Mouse (Mus musculus): ENCODE data around the gene Stard3.

Gene Stard3

DNA sequence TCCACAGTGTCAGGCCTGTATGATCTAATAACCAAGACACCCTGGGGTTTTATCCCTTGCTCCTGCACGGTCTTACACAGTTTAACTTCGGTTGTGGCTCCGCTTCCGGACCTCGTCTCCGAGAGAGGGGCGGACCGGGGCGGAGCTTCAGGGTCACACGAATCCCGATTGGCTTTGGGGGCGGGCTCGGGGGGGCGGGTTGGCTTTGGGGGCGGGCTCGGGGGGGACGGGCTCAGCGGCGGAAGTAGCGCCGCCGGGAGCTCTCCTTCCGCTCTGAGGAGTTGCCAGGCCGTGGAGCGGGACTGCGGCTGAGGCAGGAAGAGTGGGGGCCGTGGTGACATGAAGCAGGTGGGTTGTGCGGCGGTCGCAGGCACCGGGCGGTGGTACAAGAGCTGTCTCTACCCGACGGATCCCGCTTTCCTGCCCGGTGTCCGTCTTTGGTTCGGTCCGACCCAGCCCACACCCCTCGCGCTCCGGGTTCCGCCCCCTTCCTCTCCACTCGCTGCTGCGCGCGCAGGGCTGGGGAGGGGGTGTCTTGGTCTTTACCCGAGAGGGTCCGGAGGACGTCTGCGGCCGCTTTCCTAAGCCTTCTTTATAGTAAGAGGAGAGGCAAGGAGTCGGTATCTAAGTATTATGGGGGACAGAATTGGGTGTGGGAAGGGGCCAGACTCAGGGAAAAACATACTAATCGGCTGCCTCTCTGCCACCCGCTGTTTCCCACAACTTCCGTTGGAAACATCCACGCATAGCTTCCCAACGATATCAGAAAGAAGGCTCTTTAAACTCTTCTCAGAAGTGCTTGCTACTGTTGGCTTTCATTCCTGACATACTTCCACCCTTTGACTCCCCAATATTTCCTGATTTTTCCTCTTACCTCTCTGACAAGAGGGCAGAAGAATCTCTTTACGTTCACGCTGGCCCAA, at the start of gene Stard3:
TSS of gene Stard3 (plus strand) at position 208 of the 923 bp plus-strand sequence.
- H3K27me3 ChIP-seq (ENCODE audit: control insufficient read depth, insufficient read depth, low read length, poor library complexity, severe bottlenecking) = no peaks in the 10 kb centered on the region
- no peaks in the 10 kb centered on the region for H3K36me3 ChIP-seq (ENCODE audit: control insufficient read depth, insufficient read depth, low read length, poor library complexity, severe bottlenecking)
- peak; percentile 93 for DNase-seq (ENCODE audit: low read depth, low spot score)

DNA sequence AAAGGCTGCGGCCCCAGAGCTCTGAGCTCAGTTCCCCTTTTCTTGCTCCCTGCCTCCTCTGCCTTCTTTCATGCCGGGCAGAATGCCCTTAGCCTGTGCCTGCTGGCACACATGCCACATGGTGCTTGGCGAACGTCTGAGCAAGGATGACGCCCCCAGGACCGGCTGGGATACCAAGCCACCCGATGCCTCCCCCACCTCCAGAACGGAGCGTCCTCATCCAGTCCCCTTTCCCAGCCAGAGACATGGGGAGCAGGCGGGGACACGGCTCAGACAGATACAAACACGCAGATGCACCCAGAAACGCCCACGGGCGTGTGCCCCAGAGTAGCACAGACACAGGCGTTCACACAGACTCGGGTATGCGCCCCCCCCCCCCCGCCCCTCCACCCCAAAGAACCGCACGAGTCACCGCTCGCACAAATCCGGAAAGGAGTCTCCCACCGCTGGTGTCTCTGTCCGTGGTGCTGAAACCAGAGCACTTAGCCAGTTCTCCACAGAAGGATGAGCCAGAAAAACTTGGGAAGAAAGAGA, 44.3 kb upstream of the Stard3 start:
- no peaks in the 10 kb centered on the region for H3K36me3 ChIP-seq (ENCODE audit: control insufficient read depth, insufficient read depth, low read length, poor library complexity, severe bottlenecking)
- peaks cover 2% of the 10 kb centered on the region; the same call in 1 of the 2 replicates for H3K27me3 ChIP-seq (ENCODE audit: control insufficient read depth, insufficient read depth, low read length, poor library complexity, severe bottlenecking)
- DNase-seq (ENCODE audit: low read depth, low spot score) = peak; percentile 52

DNA sequence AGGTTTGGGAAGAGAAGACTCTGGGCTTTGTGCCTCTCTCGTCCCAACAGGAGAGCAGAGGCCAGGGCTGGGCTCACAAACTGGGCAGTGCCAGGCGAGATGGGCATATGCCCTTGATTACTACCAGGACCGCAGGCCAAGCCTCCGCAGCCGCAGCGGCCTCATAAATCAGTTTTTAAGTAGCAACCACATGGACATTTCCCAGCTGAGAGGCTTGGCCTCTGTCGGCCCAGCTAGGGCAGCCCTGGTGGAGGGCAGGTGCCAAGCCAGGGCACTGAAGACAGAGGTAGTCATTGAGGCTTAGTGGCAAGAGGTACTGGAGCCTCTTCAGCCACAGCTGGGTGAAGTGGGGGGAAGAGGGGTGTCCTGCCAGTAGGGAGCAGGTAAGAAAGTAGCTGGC, 40.7 kb upstream of the Stard3 start:
- Histone ChIP-seq H3K27me3 (ENCODE audit: control insufficient read depth, insufficient read depth, low read length, poor library complexity, severe bottlenecking) (peaks cover 2% of the 10 kb centered on the region; the same call in 1 of the 2 replicates), H3K36me3 (ENCODE audit: control insufficient read depth, insufficient read depth, low read length, poor library complexity, severe bottlenecking) (no peaks in the 10 kb centered on the region)
- no peak for DNase-seq (ENCODE audit: low read depth, low spot score)

DNA sequence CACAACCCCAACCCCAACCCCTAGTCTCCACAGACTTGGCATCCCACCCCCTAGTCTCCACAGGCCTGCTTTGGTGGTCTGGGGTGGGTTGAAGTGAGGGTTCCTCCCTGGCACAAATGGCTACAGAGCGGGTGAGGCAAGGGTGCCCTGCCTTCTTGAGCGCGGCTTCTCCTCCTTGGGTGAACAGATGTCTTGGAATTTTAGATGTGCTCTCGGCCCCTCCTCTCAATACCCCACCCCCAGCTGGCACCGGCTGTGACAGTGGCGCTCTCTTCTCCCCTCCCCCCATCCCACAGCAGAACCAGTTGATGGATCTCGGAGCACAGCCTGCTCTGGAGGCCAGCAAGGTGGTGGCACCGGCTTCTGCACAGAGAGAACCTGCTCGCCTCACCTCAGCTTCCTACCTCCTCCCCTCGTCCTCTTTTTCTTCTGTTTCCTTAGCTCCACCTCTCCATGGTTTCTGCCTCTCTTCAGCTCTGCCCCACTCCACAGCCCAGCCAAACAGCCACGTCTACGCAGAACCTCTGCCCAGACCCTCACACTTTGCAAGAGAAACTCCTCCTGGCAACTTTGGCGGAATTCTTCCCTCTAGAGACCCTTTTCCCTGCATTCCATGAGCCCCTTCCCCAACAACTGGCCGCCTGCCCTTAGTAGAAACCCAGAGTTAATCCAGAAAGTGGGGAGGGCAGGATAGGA, 39.6 kb upstream of the Stard3 start:
- DNase-seq (ENCODE audit: low read depth, low spot score) = no peak
- Histone ChIP-seq H3K27me3 (ENCODE audit: control insufficient read depth, insufficient read depth, low read length, poor library complexity, severe bottlenecking) (peaks cover 2% of the 10 kb centered on the region; the same call in 1 of the 2 replicates), H3K36me3 (ENCODE audit: control insufficient read depth, insufficient read depth, low read length, poor library complexity, severe bottlenecking) (no peaks in the 10 kb centered on the region)

DNA sequence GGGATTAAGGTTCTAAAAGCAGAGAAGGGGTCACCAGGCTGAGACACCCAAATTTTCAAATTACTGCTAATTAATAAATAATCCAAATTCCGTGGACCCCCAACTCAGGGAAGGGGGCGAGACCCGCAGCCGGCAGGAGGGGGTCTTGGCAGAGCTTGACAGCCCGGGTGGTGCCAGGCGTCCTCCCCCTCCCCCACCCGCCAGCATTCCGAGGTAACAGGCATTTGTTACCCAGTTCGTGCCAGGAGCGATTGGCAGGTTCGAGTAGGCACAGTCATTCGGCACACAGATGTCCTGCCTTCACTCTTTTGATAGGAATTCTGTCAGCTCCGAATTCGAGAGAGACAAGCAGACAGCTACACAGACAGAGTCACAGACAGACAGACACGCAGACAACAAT, 39.0 kb upstream of the Stard3 start:
- Histone ChIP-seq H3K27me3 (ENCODE audit: control insufficient read depth, insufficient read depth, low read length, poor library complexity, severe bottlenecking) (peaks cover 2% of the 10 kb centered on the region; the same call in 1 of the 2 replicates), H3K36me3 (ENCODE audit: control insufficient read depth, insufficient read depth, low read length, poor library complexity, severe bottlenecking) (no peaks in the 10 kb centered on the region)
- no peak for DNase-seq (ENCODE audit: low read depth, low spot score)

DNA sequence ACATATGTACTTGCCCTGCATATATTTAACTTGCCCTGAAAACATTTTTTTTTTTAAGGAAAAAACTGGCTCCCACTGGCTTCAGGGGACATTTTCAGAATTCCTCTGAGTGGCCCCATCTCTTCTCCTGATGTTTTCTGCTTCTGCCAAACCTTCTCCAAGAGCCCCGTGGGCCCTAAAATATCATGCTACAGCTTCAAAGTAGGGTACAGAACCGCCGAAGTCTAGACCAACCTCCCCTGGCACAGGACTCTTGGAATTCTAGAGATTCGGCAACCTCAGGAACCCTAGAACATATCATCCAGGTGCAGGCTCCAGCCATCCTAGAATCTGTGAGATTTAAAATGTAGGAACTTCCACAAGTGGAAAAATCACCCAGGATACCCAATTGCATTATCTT, 38.6 kb upstream of the Stard3 start:
- no peak for DNase-seq (ENCODE audit: low read depth, low spot score)
- Histone ChIP-seq H3K36me3 (ENCODE audit: control insufficient read depth, insufficient read depth, low read length, poor library complexity, severe bottlenecking) (no peaks in the 10 kb centered on the region), H3K27me3 (ENCODE audit: control insufficient read depth, insufficient read depth, low read length, poor library complexity, severe bottlenecking) (peaks cover 2% of the 10 kb centered on the region; the same call in 1 of the 2 replicates)

DNA sequence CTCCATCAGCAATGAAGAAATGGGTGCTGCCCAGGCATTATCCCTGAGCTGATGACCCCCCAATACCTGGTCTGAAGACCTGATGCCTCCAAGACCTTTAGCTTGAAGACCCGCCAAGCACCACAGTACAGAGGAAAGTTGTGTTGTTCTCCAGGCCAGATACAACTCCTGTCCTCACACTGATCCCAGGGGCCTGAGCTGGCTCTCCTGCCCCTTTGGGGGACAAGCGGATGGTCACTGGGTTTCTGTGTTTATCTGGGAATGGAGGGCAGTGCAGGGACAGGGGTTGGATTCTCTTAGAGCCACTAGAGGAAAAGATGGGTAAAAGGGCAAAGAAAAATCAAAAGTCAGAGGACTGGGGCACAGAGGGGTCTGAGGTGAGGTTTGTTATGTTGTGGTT, 38.2 kb upstream of the Stard3 start:
- peaks cover 2% of the 10 kb centered on the region; the same call in 1 of the 2 replicates for H3K27me3 ChIP-seq (ENCODE audit: control insufficient read depth, insufficient read depth, low read length, poor library complexity, severe bottlenecking)
- H3K36me3 ChIP-seq (ENCODE audit: control insufficient read depth, insufficient read depth, low read length, poor library complexity, severe bottlenecking) = no peaks in the 10 kb centered on the region
- no peak for DNase-seq (ENCODE audit: low read depth, low spot score)

DNA sequence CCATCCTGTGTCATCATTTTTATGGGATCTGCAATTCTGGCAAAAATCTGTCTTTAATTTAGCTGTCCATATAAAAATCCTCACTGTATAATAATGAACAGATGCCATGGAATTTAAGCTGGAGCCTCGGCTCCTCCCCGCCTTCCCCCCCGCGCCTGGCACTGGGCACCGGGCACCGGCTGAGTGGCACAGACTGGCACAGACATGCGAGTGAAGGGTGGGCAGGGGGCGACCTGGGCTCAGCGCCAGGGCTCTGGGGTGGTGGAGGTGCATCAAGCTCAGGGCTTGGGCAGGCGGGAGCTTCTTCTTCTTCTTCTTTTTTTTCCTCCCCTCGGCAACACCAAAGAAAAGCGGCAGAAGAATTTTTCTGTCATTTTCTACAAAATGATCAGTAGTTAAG, 37.8 kb upstream of the Stard3 start:
- Histone ChIP-seq H3K36me3 (ENCODE audit: control insufficient read depth, insufficient read depth, low read length, poor library complexity, severe bottlenecking) (no peaks in the 10 kb centered on the region), H3K27me3 (ENCODE audit: control insufficient read depth, insufficient read depth, low read length, poor library complexity, severe bottlenecking) (peaks cover 2% of the 10 kb centered on the region; the same call in 1 of the 2 replicates)
- DNase-seq (ENCODE audit: low read depth, low spot score) = no peak

DNA sequence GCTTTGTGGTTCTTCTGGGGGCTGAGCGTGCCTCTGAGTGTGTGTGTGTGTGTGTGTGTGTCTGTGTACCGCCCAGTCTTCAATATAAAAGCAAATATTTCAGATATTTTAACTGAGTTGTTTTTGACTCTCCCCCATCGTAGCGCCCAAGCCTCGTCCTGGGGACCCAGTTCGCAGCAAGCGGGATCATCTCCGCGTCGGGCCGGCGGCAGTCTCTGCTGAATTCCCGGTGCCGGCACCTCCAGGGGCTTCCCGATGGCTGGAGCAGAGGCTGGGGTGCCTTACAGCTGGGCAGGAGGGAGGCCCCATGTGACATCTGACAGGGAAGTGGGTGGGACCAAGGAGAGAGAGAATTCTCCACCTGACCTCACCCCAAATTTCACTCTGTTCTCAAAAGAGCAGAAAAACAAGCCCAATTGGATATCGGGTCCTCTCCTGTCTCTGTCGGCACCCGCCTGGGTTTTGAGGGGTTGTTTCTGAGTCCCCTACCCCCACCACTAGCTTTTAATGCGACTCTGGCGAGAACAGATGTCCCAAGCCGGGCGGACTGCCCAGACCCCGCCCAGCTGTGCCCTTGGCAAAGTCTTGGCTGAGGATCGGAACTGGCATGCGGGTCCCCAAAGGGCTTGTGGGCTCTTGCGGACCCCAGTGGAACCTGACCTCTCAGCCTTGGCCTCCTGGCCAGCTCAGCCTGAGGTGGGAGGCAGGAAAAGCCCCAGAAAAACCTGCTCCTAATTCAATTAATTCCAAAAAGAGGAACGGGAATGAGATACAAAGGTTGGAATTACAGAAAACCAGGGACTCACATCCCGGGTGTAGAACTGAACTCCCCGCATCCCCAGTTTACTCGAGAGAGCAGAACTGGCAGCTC, 37.1 kb upstream of the Stard3 start:
- DNase-seq (ENCODE audit: low read depth, low spot score) = no peak
- peaks cover 2% of the 10 kb centered on the region; the same call in 1 of the 2 replicates for H3K27me3 ChIP-seq (ENCODE audit: control insufficient read depth, insufficient read depth, low read length, poor library complexity, severe bottlenecking)
- H3K36me3 ChIP-seq (ENCODE audit: control insufficient read depth, insufficient read depth, low read length, poor library complexity, severe bottlenecking) = no peaks in the 10 kb centered on the region

DNA sequence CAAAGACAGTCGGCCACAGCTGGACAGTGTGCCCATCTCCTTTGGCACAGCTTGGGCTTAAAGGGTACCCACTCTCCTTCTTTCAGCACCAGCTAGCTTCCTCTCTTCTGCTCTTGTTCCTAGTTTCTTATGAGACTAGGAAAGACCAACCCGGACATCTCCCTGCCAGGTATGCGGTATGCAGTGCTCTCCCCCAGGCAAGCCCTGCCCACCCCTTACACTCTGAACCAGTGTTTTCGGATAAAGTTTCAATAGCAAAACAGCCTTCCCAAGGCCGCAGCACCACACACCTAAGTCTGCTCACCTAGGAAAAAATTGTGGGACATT, 36.5 kb upstream of the Stard3 start:
- H3K36me3 ChIP-seq (ENCODE audit: control insufficient read depth, insufficient read depth, low read length, poor library complexity, severe bottlenecking) = no peaks in the 10 kb centered on the region

DNA sequence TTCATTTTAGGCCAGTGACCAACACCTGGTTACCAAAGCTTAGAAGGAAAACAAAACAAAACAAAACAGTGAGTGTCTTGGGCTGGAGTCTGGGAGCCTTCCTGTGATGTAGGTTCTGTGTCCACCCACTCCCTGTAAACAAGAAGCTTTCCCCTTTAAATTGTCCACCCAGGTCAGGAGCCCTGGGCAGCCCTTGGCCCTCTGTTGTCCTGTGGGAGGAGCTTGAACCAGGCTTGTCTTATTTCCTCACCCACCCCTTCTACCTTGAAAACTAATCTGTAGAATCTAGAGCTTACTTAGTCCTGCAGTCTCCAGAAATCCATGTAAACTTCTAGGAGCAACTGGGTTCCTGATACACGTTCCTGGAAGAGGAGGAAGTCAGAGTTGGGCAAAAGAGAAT, 36.0 kb upstream of the Stard3 start:
- Histone ChIP-seq H3K27me3 (ENCODE audit: control insufficient read depth, insufficient read depth, low read length, poor library complexity, severe bottlenecking) (peaks cover 2% of the 10 kb centered on the region; the same call in 1 of the 2 replicates), H3K36me3 (ENCODE audit: control insufficient read depth, insufficient read depth, low read length, poor library complexity, severe bottlenecking) (no peaks in the 10 kb centered on the region)
- no peak for DNase-seq (ENCODE audit: low read depth, low spot score)

More for the DNA sequence above, 36.5 kb upstream of the Stard3 start:
- peaks cover 2% of the 10 kb centered on the region; the same call in 1 of the 2 replicates for H3K27me3 ChIP-seq (ENCODE audit: control insufficient read depth, insufficient read depth, low read length, poor library complexity, severe bottlenecking)
- no peak for DNase-seq (ENCODE audit: low read depth, low spot score)

DNA sequence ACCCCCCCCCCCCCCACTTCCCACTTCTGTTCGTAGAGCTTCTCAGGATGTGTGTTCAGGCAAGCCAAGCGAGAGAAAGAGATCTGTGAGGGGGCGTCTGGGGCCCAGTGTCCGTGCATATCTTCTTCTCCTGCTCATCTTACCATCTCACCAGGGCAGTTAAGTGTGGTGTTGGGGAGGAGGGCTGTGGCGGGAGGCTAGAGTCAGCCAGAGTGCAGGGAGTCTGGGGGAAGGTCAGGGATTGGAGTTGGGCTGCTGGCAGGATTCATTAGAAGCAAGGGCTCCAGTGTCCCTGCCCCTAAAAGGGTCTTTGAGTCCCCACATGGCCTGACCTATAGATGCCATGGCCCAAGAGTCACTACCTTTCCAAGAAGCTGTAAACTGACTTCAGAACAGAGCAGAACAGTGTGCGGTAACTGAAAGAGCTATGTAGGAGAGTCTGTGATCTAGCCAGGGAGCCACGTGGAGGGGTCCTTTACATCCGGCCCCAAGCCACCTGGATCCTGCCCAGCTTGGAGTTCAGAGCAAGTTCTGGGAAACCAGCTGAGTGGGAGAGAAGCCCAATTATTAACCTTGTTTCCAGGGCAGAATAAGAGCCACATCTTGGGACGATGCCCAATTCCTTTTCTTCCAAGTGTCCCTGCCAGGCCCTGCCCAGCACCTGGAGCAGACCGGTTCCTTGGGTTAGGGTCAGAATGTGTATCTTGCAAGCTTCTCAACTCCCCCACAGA, 34.9 kb upstream of the Stard3 start:
- Histone ChIP-seq H3K27me3 (ENCODE audit: control insufficient read depth, insufficient read depth, low read length, poor library complexity, severe bottlenecking) (no peaks in the 10 kb centered on the region; the same call in none of the 2 replicates), H3K36me3 (ENCODE audit: control insufficient read depth, insufficient read depth, low read length, poor library complexity, severe bottlenecking) (no peaks in the 10 kb centered on the region)
- no peak for DNase-seq (ENCODE audit: low read depth, low spot score)

DNA sequence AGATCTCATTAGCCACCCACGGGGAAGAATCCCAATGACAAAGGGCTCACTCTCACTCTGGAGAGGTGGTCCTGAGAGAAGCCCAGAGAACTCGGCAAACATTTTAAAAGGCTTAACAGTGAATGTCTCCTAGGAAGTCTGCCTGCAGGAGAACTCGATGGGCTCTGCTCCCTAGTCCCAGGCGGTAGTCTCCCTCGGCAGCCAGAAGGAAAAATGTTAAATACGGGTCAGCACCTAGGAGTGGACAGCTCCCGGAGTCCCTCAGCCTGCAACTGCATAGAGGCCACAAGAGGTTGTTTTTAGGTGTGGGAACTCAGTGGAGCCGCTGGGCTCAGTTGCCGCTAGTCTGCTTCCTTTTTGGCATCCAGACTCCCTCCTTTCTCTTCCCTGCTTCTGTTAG, 34.2 kb upstream of the Stard3 start:
- Histone ChIP-seq H3K36me3 (ENCODE audit: control insufficient read depth, insufficient read depth, low read length, poor library complexity, severe bottlenecking) (no peaks in the 10 kb centered on the region), H3K27me3 (ENCODE audit: control insufficient read depth, insufficient read depth, low read length, poor library complexity, severe bottlenecking) (peaks cover 2% of the 10 kb centered on the region)
- peak; percentile 44 for DNase-seq (ENCODE audit: low read depth, low spot score)

Data from splenic B cell, adult 2 months (primary cell).